Mouse (Mus musculus) heart, embryonic 10.5 days (tissue): ENCODE measurements around the gene Klhdc2. TPM values are rescaled to one million over a fixed set of nuclear protein-coding genes. Genes with fewer than 3 reads are reported as not detected.

Experiments used
- DNase-seq: peaks from one replicate; pipeline ENCODE4 v3.0.0-alpha.2; 2017; ENCODE audit warnings: low spot score
- H3K27ac ChIP-seq: fragments of 300-500 bp; sonication (generic); 2 replicates; pipeline ENCODE4 v1.5.1; 2016; ENCODE audit warnings: mild to moderate bottlenecking
- H3K27me3 ChIP-seq: fragments of 300-500 bp; sonication (generic); 2 replicates; pipeline ENCODE4 v1.6.1; 2016; ENCODE audit warnings: mild to moderate bottlenecking; ENCODE audit not compliant: poor library complexity, insufficient read depth, severe bottlenecking
- H3K36me3 ChIP-seq: fragments of 300-500 bp; sonication (generic); 2 replicates; pipeline ENCODE4 v1.6.1; 2016; ENCODE audit warnings: mild to moderate bottlenecking, moderate library complexity
- H3K4me1 ChIP-seq: fragments of 300-500 bp; sonication (generic); 2 replicates; pipeline ENCODE4 v1.6.1; 2016; ENCODE audit warnings: mild to moderate bottlenecking
- H3K4me3 ChIP-seq: fragments of 300-500 bp; sonication (generic); 2 replicates; pipeline ENCODE4 v1.5.1; 2016; ENCODE audit warnings: mild to moderate bottlenecking, moderate library complexity
- H3K9me3 ChIP-seq: fragments of 300-500 bp; sonication (generic); 2 replicates; pipeline ENCODE4 v1.6.1; 2016; ENCODE audit warnings: mild to moderate bottlenecking, moderate library complexity
- WGBS: fragments of 180-500 bp; shearing (Covaris S2); methylation state at CpG from one replicate; pipeline ENCODE4 v1.1.7; 2016; 5-methylcytosine and 5-hydroxymethylcytosine counted together
- polyA plus RNA-seq: library from polyadenylated mRNA; unstranded; fragments of >200 nt; fragmentation: Nextera tagmentation; extraction: Ambion mirVana; gene quantifications from 2 replicates; pipeline ENCODE4 v1.2.1, GENCODE M21; 2016

The Klhdc2 gene
- polyA plus RNA-seq: 142 and 162 TPM in 2 replicates

DNA sequence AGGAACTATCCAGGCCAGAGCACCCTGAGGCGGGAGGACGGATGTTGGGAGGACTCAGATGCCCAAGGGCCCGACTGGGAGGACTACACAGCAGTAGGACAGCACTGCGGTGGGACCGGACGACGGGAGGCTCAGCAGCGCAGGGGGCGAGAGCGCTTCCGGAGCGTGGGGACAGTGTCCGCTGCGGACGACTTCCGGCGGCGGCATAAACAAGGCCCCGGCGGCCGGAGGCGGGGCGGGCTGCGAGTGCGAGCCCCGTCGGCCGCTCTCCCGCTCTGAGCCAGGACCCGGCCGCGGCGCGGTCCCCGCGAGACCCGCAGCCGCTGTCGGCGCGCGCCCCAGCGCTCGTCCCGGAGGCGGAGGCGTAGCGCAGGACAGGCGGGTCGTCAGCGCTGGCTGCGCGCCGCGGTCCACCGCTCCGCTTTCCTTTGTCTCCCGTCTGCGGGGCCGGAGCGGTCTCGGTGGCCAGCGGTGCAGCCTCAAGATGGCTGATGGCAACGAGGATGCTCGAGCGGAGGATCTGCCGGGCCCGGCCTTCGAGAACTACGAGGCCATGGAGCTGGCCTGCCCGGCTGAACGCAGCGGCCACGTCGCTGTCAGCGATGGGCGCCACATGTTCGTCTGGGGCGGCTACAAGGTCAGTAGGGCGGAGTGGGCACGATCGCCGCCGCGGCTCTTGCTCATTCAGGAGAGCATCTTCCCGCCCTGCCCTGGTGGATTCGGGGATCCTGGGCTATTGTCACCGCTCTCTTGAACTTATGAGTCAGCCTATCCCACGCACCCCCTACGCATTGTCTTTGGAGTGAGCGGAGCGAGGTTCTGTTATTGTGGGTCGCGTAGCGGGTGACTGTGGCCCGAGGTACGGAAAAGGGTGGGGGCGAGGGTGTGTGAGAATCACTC, at the start of gene Klhdc2:
TSS of gene Klhdc2 (plus strand) at position 171 of the 900 bp plus-strand sequence.
- H3K4me1 ChIP-seq: peaks cover 20% of the 10 kb centered on the region
- peak within 1 kb of the TSS; percentile 90 for H3K4me3 ChIP-seq
- H3K27ac ChIP-seq: peak within 1 kb of the TSS; percentile 100
- DNase-seq: peak; percentile 95
- H3K36me3 ChIP-seq: peaks cover 21% of the 10 kb centered on the region
- H3K9me3 ChIP-seq: no peaks in the 10 kb centered on the region
- no peaks in the 10 kb centered on the region for H3K27me3 ChIP-seq
- WGBS: under 1% methylated on average over 98 of the region's 98 CpGs

DNA sequence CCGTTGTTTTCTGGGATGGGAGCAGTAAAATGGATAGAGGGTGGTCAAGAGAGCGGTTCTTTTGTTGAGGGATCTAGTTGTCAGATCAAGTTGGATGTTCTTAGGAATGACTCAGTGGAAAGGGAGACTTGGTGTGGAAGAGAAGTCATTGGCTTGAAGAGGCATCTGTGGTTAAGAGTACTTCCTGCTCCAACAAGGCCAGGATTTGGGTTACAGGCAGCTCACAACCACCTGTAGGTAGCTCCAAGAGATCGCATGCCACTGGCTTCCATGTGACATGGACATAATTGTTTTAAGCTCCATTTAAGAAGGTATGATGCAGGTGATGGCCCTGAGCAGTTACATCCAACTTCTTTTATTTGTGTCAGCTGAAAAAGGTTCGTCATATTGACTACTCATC, 46.7 kb upstream of the Klhdc2 start:
- no peak for DNase-seq
- Histone ChIP-seq H3K36me3 (no peaks in the 10 kb centered on the region), H3K27ac (no peak overlapping the region), H3K9me3 (no peaks in the 10 kb centered on the region), H3K4me3 (no peak overlapping the region), H3K4me1 (0 out of 2 replicates have a peak, but pooled peaks cover 5% of the 10 kb centered on the region), H3K27me3 (no peaks in the 10 kb centered on the region)
- 81% methylated on average over 4 of the region's 4 CpGs for WGBS

DNA sequence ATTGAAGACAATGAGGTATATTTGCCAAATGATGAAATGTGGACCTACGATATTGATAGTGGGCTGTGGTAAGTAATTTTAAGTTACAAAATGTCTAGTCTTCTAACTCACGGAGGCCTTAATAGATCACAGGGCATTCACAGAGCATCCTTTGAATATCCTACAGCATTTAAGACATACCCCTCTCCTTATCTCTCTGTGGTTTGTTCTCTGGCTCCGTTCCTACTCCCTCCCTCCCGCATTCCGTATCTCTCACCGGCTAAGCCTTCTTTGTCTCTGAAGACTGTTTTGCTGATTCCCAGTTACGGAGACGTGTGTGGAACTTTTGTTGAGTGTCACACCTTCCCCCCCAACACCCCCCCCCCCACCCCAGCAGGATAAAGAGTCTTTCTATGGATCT, 45.7 kb upstream of the Klhdc2 start:
- Histone ChIP-seq H3K4me1 (0 out of 2 replicates have a peak, but pooled peaks cover 5% of the 10 kb centered on the region), H3K36me3 (no peaks in the 10 kb centered on the region), H3K9me3 (no peaks in the 10 kb centered on the region), H3K4me3 (no peak overlapping the region), H3K27me3 (no peaks in the 10 kb centered on the region), H3K27ac (no peak overlapping the region)
- no peak for DNase-seq
- WGBS: 55% methylated on average over 8 of the region's 8 CpGs

DNA sequence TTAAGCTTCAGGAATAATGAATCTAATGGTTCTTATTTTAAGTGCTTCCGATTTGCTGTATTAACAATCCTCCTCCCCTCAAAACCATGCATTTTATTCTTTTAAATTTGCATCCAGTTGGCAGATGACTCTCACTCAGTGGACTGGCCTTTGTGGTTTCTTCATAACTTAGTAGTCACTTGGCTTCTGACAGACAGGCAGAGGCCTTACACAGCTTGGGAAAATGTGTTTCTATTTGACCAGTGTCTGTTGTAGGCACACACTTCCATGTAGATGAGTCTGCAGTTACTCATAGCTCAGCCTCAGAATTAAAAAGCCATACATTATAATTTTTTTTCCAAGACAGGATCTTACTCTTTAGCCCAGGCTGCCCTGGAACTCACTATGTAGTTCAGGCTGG, 42.7 kb upstream of the Klhdc2 start:
- H3K4me1 ChIP-seq: 0 out of 2 replicates have a peak, but pooled peaks cover 5% of the 10 kb centered on the region
- DNase-seq: no peak
- 88% methylated on average over 1 of the region's 1 CpGs for WGBS
- no peaks in the 10 kb centered on the region for H3K9me3 ChIP-seq
- no peaks in the 10 kb centered on the region for H3K27me3 ChIP-seq
- H3K36me3 ChIP-seq: no peaks in the 10 kb centered on the region
- H3K4me3 ChIP-seq: no peak overlapping the region
- H3K27ac ChIP-seq: no peak overlapping the region

DNA sequence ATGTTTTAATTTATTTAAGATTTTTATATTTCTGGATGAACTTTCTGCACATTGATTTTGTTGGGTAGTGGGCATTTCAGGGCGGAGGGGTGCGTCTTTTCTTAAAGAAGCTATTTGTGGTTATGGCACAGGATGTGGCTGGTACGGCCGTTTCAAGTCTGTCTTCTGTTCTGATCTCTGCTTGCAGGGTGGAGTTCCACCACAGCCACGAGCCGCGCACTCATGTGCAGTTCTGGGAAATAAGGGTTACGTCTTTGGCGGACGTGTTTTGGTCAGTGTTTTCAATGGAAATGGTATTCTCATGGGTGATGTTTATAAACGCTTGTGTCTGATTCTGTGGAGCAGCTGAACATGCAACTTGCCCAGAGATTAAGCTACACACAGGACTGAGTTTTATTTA, 38.6 kb upstream of the Klhdc2 start:
- no peak for DNase-seq
- no peaks in the 10 kb centered on the region for H3K27me3 ChIP-seq
- no peaks in the 10 kb centered on the region for H3K4me1 ChIP-seq
- H3K36me3 ChIP-seq: no peaks in the 10 kb centered on the region
- H3K9me3 ChIP-seq: no peaks in the 10 kb centered on the region
- H3K4me3 ChIP-seq: no peak overlapping the region
- H3K27ac ChIP-seq: no peak overlapping the region
- WGBS: 84% methylated on average over 11 of the region's 11 CpGs

DNA sequence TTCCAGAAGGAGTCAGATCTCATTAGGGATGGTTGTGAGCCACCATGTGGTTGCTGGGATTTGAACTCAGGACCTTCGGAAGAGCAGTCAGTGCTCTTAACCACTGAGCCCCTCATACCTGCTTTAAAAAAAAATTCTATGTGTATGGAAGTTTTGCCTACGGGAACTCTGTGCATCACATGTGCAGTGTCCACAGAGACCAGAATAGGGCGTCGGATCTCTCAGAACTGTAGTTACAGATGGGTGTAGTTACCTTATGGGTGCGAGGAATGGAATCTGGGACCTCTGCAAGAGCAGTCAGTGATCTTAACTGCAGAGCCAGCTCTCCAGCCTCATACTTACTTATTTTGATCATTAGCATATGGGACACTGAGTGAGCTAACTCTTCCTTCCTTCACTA, 34.2 kb upstream of the Klhdc2 start:
- 88% methylated on average over 5 of the region's 5 CpGs for WGBS
- Histone ChIP-seq H3K9me3 (no peaks in the 10 kb centered on the region), H3K4me3 (no peak overlapping the region), H3K27ac (no peak overlapping the region), H3K4me1 (no peaks in the 10 kb centered on the region), H3K36me3 (no peaks in the 10 kb centered on the region), H3K27me3 (no peaks in the 10 kb centered on the region)
- no peak for DNase-seq

DNA sequence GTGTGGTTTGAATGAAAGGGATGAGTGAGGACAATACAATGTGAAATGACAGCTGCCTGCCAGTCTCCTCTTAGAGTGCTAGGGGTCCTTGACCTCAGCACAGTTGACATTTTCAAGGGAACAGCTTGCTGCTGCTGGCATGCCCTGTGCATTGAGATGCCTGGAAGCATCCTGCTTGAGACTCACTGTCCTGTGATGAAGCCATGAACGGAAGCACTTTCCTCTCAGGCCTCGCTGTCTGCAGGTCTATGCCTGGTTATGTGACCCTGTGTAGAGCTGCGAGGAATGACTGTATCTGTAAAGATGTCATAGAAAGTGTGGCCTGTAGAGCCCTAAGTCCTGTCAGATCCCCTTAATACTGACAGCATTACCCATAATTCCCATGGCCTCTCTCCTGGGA, 31.4 kb upstream of the Klhdc2 start:
- Histone ChIP-seq H3K27me3 (no peaks in the 10 kb centered on the region), H3K4me3 (no peak overlapping the region), H3K36me3 (no peaks in the 10 kb centered on the region), H3K9me3 (no peaks in the 10 kb centered on the region), H3K27ac (no peak overlapping the region), H3K4me1 (no peaks in the 10 kb centered on the region)
- no peak for DNase-seq
- WGBS: 84% methylated on average over 3 of the region's 3 CpGs

DNA sequence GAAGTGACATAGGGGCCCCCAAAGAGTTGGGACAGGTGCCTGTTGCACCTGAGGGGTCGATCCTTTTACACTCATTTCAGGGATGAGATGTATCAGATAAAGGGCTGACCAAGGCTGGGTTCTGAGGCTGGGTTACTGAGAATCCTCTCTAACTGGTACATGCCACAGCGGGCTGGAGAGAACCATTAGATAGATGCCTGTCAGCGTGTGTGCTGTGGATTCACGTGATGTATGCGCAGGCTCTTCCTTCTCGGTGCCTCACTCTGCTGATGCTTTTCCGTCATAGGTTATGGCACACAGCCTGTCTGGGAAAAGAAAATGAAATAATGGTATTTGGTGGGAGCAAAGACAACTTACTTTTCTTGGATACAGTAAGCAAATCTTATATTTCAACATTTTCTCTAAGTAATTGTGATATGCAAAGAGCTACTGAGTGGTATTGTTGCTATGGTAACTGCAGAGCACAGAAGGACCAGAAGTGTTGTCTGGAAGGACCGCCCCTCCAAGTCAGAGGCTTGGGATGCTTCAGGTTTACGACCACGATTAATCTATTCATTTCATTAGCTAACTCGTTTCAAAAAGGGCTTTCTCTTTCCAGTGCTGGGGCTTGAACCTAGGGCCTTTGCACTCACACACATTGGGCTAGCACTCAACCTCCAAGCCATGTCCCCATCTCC, 28.4 kb upstream of the Klhdc2 start:
- Histone ChIP-seq H3K4me1 (no peaks in the 10 kb centered on the region), H3K36me3 (no peaks in the 10 kb centered on the region), H3K4me3 (no peak overlapping the region), H3K27me3 (no peaks in the 10 kb centered on the region), H3K27ac (no peak overlapping the region), H3K9me3 (no peaks in the 10 kb centered on the region)
- no peak for DNase-seq
- 82% methylated on average over 11 of the region's 11 CpGs for WGBS

DNA sequence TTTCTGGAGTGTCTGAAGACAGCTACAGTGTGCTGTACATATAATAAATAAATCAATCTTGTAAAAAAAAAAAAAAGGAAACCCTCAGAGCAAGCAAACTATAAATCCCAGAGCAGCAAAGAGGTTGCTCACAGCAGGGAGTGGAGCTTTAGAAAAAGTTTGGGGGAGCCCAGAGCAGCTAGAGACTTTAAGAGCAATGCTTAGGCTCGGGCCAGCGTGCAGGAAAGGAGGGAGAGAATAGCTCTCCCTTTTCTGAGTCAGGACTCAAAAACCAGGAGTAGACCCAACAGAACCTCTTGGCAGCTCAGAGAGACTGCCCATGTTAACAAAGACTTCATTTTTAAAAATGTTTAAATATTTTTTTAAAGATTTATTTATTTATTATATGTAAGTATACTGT, 27.5 kb upstream of the Klhdc2 start:
- WGBS: 78% methylated on average over 2 of the region's 2 CpGs
- no peak overlapping the region for H3K27ac ChIP-seq
- no peak overlapping the region for H3K4me3 ChIP-seq
- H3K9me3 ChIP-seq: no peaks in the 10 kb centered on the region
- H3K4me1 ChIP-seq: no peaks in the 10 kb centered on the region
- H3K36me3 ChIP-seq: no peaks in the 10 kb centered on the region
- no peaks in the 10 kb centered on the region for H3K27me3 ChIP-seq
- no peak for DNase-seq

DNA sequence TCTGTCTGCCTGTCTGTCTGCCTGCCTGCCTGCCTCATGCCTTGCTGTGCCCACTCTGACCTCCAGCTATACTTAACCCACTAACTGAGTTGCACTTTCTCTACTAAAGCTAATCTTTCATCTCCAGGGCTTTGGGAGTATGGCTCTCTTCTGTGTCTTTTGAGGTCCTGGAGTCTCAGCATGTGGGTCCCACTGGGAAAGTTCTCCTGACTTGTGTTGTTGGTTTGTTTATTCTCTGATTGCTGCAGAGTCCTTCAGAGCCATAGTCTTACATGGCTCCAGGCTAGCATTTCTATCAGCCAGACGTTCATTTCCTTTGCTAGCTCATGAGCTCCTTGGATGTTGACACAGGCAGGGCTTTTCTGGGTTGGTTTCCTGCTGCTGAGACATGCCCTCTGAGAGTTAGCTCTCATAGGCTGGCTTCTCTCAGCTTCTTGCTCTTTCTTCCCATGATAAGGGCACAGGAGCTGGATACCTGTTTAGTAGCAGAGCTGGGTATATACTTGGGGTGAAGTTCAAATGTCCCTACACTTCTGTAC, 16.5 kb upstream of the Klhdc2 start:
- DNase-seq: no peak
- no peaks in the 10 kb centered on the region for H3K27me3 ChIP-seq
- no peak overlapping the region for H3K4me3 ChIP-seq
- no peaks in the 10 kb centered on the region for H3K9me3 ChIP-seq
- H3K4me1 ChIP-seq: no peaks in the 10 kb centered on the region
- H3K27ac ChIP-seq: no peak overlapping the region
- 20% methylated on average over 1 of the region's 1 CpGs for WGBS
- no peaks in the 10 kb centered on the region for H3K36me3 ChIP-seq

DNA sequence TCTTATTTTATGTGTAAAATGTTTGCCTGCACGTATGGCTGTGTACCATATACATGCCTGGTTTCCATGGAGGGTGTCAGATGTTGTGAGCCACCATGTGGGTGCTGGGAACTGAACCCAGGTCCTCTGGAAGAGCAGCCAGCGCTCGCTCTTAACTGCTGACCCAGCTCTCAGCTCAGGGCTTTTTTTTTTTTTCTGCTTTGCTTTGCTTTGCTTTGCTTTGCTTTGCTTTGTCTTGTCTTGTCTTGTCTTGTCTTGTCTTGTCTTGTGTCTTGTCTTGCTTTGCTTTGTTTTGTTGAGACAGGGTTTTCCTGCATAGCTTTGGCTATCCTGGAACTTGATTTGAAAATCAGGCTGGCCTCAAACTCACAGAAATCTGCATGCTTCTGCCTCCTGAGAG, 15.6 kb upstream of the Klhdc2 start:
- H3K36me3 ChIP-seq: no peaks in the 10 kb centered on the region
- H3K9me3 ChIP-seq: no peaks in the 10 kb centered on the region
- no peaks in the 10 kb centered on the region for H3K4me1 ChIP-seq
- H3K27ac ChIP-seq: no peak overlapping the region
- no peak for DNase-seq
- H3K27me3 ChIP-seq: no peaks in the 10 kb centered on the region
- H3K4me3 ChIP-seq: no peak overlapping the region
- WGBS: 85% methylated on average over 3 of the region's 3 CpGs

DNA sequence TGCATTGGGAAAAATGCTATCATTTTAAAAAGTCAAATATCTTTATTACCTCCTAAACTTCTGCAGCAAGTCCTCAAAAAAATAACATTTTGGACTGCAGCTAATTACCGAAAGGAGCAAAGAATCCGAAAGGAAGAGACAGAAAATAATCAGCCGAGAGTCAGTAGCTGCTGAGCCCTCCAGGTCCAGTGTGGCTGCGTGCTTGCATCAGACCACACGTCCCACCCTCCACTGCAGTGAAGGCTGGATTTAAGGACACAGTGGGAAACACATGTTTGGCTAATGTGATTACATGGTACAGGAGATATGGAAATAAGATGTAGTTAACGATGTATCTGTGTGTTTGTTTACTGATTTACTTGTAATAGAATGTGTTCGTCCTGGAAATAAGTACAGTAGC, 13.3 kb upstream of the Klhdc2 start:
- Histone ChIP-seq H3K9me3 (no peaks in the 10 kb centered on the region), H3K4me1 (no peaks in the 10 kb centered on the region), H3K4me3 (no peak overlapping the region), H3K36me3 (no peaks in the 10 kb centered on the region), H3K27ac (no peak overlapping the region), H3K27me3 (no peaks in the 10 kb centered on the region)
- DNase-seq: no peak
- WGBS: 83% methylated on average over 7 of the region's 7 CpGs

DNA sequence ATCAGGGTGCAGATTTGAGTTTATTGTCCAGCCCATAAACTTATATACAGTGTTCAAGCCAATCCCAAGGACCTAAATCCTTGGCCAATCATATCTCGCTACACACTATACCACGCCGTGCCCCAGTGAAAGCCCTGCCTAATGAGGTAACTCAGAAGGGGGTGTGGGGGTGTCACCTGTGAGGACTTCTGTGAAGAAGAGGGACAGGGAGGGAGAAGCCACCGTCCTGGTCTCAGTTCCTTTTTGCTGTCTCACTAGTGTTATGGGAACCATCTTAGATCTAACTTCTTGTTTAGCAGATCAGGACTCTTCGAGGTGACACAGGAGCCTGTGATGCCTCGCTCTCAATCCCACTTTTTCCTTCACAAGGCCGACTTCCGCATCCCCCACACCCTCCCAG, 8.9 kb upstream of the Klhdc2 start:
- no peaks in the 10 kb centered on the region for H3K36me3 ChIP-seq
- WGBS: 85% methylated on average over 8 of the region's 8 CpGs
- H3K4me3 ChIP-seq: no peak overlapping the region
- no peaks in the 10 kb centered on the region for H3K27me3 ChIP-seq
- DNase-seq: no peak
- no peaks in the 10 kb centered on the region for H3K9me3 ChIP-seq
- no peaks in the 10 kb centered on the region for H3K4me1 ChIP-seq
- no peak overlapping the region for H3K27ac ChIP-seq
